Mouse (Mus musculus) embryonic facial prominence, embryonic 14.5 days (tissue): Measurements from ENCODE around the gene Pinlyp. TPM values are rescaled to one million over a fixed set of nuclear protein-coding genes. Genes with fewer than 3 reads are reported as not detected.

Experiments used
- ATAC-seq: fragments of 200-750 bp; cut with Nextera tagmentation; 2 replicates; pipeline ENCODE4 v1.8.0; 2017; ENCODE audit warnings: low read depth, moderate number of reproducible peaks, moderate TSS enrichment
- DNase-seq: peaks from one replicate; pipeline ENCODE4 v3.0.0-alpha.2; 2015; ENCODE audit warnings: low spot score
- H3K27ac ChIP-seq: fragments of 300-500 bp; sonication (generic); replicated peaks from 2 replicates; pipeline ENCODE4 v1.5.1; 2014; ENCODE audit warnings: low read depth, mild to moderate bottlenecking, low read length, moderate library complexity
- H3K27me3 ChIP-seq: fragments of 300-500 bp; sonication (generic); replicated peaks from 2 replicates; pipeline ENCODE4 v1.6.1; 2014; ENCODE audit warnings: low read length; ENCODE audit not compliant: control insufficient read depth, insufficient read depth
- H3K36me3 ChIP-seq: fragments of 300-500 bp; sonication (generic); 2 replicates; pipeline ENCODE4 v1.6.1; 2014; ENCODE audit warnings: low read length, mixed read lengths; ENCODE audit not compliant: control insufficient read depth, insufficient read depth
- H3K4me1 ChIP-seq: fragments of 300-500 bp; sonication (generic); 2 replicates; pipeline ENCODE4 v1.6.1; 2014; ENCODE audit warnings: antibody characterized with exemption, low read length; ENCODE audit not compliant: control insufficient read depth, insufficient read depth
- H3K4me2 ChIP-seq: fragments of 300-500 bp; sonication (generic); 2 replicates; pipeline ENCODE4 v1.6.1; 2014; ENCODE audit warnings: low read depth, mild to moderate bottlenecking, low read length, moderate library complexity, mixed read lengths
- H3K4me3 ChIP-seq: fragments of 300-500 bp; sonication (generic); 2 replicates; pipeline ENCODE4 v1.5.1; 2014; ENCODE audit warnings: low read depth, mild to moderate bottlenecking, low read length
- H3K9ac ChIP-seq: fragments of 300-500 bp; sonication (generic); 2 replicates; pipeline ENCODE4 v1.6.1; 2014; ENCODE audit warnings: low read depth, mild to moderate bottlenecking, low read length, moderate library complexity, mixed read lengths
- H3K9me3 ChIP-seq: fragments of 300-500 bp; sonication (generic); 2 replicates; pipeline ENCODE4 v1.6.1; 2016; ENCODE audit warnings: low read length; ENCODE audit not compliant: control insufficient read depth
- WGBS: fragments of 180-500 bp; shearing (Covaris S2); extraction: QIAGEN DNeasy Blood & Tissue Kit; methylation state at CpG from one replicate; pipeline ENCODE4 v1.1.7; 2014; 5-methylcytosine and 5-hydroxymethylcytosine counted together
- polyA plus RNA-seq: library from polyadenylated mRNA; unstranded; fragments of >200 nt; fragmentation: Nextera tagmentation; extraction: Ambion mirVana; gene quantifications from 2 replicates; pipeline ENCODE4 v1.2.1, GENCODE M21; 2014

Gene Pinlyp
- polyA plus RNA-seq: 0.34 and 1.5 TPM in 2 replicates

- ATAC-seq (no peak), DNase-seq (no peak)
- H3K27me3 ChIP-seq: no peaks in the 10 kb centered on the region
- no peaks in the 10 kb centered on the region; the same call in 1 of the 2 replicates for H3K9me3 ChIP-seq
- peaks cover 23% of the 10 kb centered on the region for H3K36me3 ChIP-seq
- H3K4me2 ChIP-seq: peak within 1 kb of the TSS; percentile 83
- peak within 1 kb of the TSS; percentile 85 for H3K4me3 ChIP-seq
- 40% methylated on average over 13 of the region's 13 CpGs for WGBS
- peak within 1 kb of the TSS; percentile 88 for H3K9ac ChIP-seq
- H3K27ac ChIP-seq: peak within 1 kb of the TSS; percentile 64
- H3K4me1 ChIP-seq: peaks cover 8% of the 10 kb centered on the region; the same call in 1 of the 2 replicates
Observed at GRCm38 (mm10) chr7:24546068-24546614, at the start of gene Pinlyp, which contains the start of gene Xrcc1. TSS of gene Pinlyp (minus strand) at chr7:24546118. TSS of gene Xrcc1 (plus strand) at chr7:24546289.

GRCm38 (mm10) chr7:24595464-24595863 lies 49.5 kb upstream of the Pinlyp start:
- Histone ChIP-seq H3K4me2 (no peak overlapping the region), H3K27me3 (no peaks in the 10 kb centered on the region), H3K27ac (no peak overlapping the region), H3K9ac (no peak overlapping the region), H3K4me1 (peaks cover 4% of the 10 kb centered on the region; the same call in 1 of the 2 replicates), H3K4me3 (no peak overlapping the region), H3K9me3 (no peaks in the 10 kb centered on the region), H3K36me3 (no peaks in the 10 kb centered on the region)
- DNase-seq (no peak), ATAC-seq (no peak)
- WGBS: 84% methylated on average over 2 of the region's 2 CpGs

GRCm38 (mm10) chr7:24594309-24594803 lies 48.4 kb upstream of the Pinlyp start:
- H3K36me3 ChIP-seq: no peaks in the 10 kb centered on the region
- ATAC-seq: peak; percentile 2; the same call in 1 of the 2 replicates
- H3K4me2 ChIP-seq: peak overlapping the region; percentile 82
- H3K9me3 ChIP-seq: no peaks in the 10 kb centered on the region
- WGBS: 4% methylated on average over 13 of the region's 13 CpGs
- DNase-seq: no peak
- peak overlapping the region; percentile 78 for H3K9ac ChIP-seq
- peak overlapping the region; percentile 75 for H3K4me3 ChIP-seq
- H3K27ac ChIP-seq: no peak overlapping the region
- no peaks in the 10 kb centered on the region for H3K27me3 ChIP-seq
- peaks cover 4% of the 10 kb centered on the region; the same call in 1 of the 2 replicates for H3K4me1 ChIP-seq

GRCm38 (mm10) chr7:24593621-24594308 lies 47.8 kb upstream of the Pinlyp start:
- Histone ChIP-seq H3K4me1 (peaks cover 4% of the 10 kb centered on the region; the same call in 1 of the 2 replicates), H3K4me3 (peak overlapping the region; percentile 75), H3K9ac (peak overlapping the region; percentile 78), H3K36me3 (no peaks in the 10 kb centered on the region), H3K27me3 (no peaks in the 10 kb centered on the region), H3K4me2 (peak overlapping the region; percentile 82), H3K27ac (no peak overlapping the region), H3K9me3 (no peaks in the 10 kb centered on the region)
- ATAC-seq (peak; percentile 96), DNase-seq (peak; percentile 78)
- 1% methylated on average over 38 of the region's 39 CpGs for WGBS

GRCm38 (mm10) chr7:24592781-24593180 lies 46.9 kb upstream of the Pinlyp start:
- DNase-seq (no peak), ATAC-seq (no peak)
- H3K27me3 ChIP-seq: no peaks in the 10 kb centered on the region
- H3K27ac ChIP-seq: no peak overlapping the region
- H3K4me1 ChIP-seq: peaks cover 4% of the 10 kb centered on the region; the same call in 1 of the 2 replicates
- no peak overlapping the region for H3K9ac ChIP-seq
- H3K4me3 ChIP-seq: no peak overlapping the region
- H3K9me3 ChIP-seq: no peaks in the 10 kb centered on the region
- H3K4me2 ChIP-seq: no peak overlapping the region
- WGBS: 73% methylated on average over 6 of the region's 6 CpGs
- H3K36me3 ChIP-seq: no peaks in the 10 kb centered on the region

- WGBS: 57% methylated on average over 4 of the region's 4 CpGs
Observed at GRCm38 (mm10) chr7:24592163-24592562, 46.2 kb upstream of the Pinlyp start.

GRCm38 (mm10) chr7:24591735-24592134 lies 45.8 kb upstream of the Pinlyp start:
- WGBS: 69% methylated on average over 5 of the region's 5 CpGs
- Histone ChIP-seq H3K4me2 (no peak overlapping the region), H3K9ac (no peak overlapping the region)

More at GRCm38 (mm10) chr7:24592163-24592562, 46.2 kb upstream of the Pinlyp start:
- no peak overlapping the region for H3K9ac ChIP-seq
- H3K27me3 ChIP-seq: no peaks in the 10 kb centered on the region
- no peak overlapping the region for H3K4me3 ChIP-seq
- H3K27ac ChIP-seq: no peak overlapping the region
- H3K36me3 ChIP-seq: no peaks in the 10 kb centered on the region
- no peaks in the 10 kb centered on the region for H3K9me3 ChIP-seq
- no peak for ATAC-seq
- peaks cover 4% of the 10 kb centered on the region; the same call in 1 of the 2 replicates for H3K4me1 ChIP-seq
- DNase-seq: no peak
- H3K4me2 ChIP-seq: no peak overlapping the region

GRCm38 (mm10) chr7:24588336-24588735 lies 42.4 kb upstream of the Pinlyp start:
- 88% methylated on average over 13 of the region's 13 CpGs for WGBS
- no peak overlapping the region for H3K4me2 ChIP-seq
- no peaks in the 10 kb centered on the region; the same call in 1 of the 2 replicates for H3K4me1 ChIP-seq
- no peak overlapping the region for H3K9ac ChIP-seq
- H3K4me3 ChIP-seq: no peak overlapping the region
- H3K27ac ChIP-seq: no peak overlapping the region
- H3K27me3 ChIP-seq: peaks cover 22% of the 10 kb centered on the region
- no peak for DNase-seq
- H3K9me3 ChIP-seq: no peaks in the 10 kb centered on the region
- no peak for ATAC-seq
- H3K36me3 ChIP-seq: no peaks in the 10 kb centered on the region

More at GRCm38 (mm10) chr7:24591735-24592134, 45.8 kb upstream of the Pinlyp start:
- no peak overlapping the region for H3K4me3 ChIP-seq
- peaks cover 4% of the 10 kb centered on the region; the same call in 1 of the 2 replicates for H3K4me1 ChIP-seq
- no peaks in the 10 kb centered on the region for H3K9me3 ChIP-seq
- H3K27ac ChIP-seq: no peak overlapping the region
- ATAC-seq (no peak), DNase-seq (no peak)
- no peaks in the 10 kb centered on the region for H3K36me3 ChIP-seq
- peaks cover 2% of the 10 kb centered on the region for H3K27me3 ChIP-seq
